Mouse (Mus musculus): ENCODE measurements at regions not wholly inside any gene's neighbourhood (a gene's known extent, or its start where the extent isn't known, plus 50 kb on each side); places are given as distances from the start of the nearest gene placed in this dataset.

- TF ChIP-seq POLR2A (IDR thresholded peaks at IDR 0.05; ENCODE audit: low read depth, low read length): no peak
- no peak for TF ChIP-seq CTCF (IDR thresholded peaks at IDR 0.05; ENCODE audit: extremely low read depth, insufficient read depth, insufficient read length, insufficient replicate concordance)
These were observed 93.2 kb downstream of the Trib2 start for GRCm38 (mm10) chr12:15723529-15723928.
